Mouse (Mus musculus) kidney, adult 11 months (tissue): ENCODE measurements around the gene Agtpbp1.
"Not testable (repeated sequence)": the region's sequence is repeated elsewhere in the genome, so short reads cannot be mapped to it uniquely, and the experiment has no call there.

ENCODE experiments used
- DNase-seq: peaks from one replicate; pipeline ENCODE4 v3.0.0; 2022

Agtpbp1 gene

GRCm38 (mm10) chr13:59584947-59585647 lies at the start of gene Agtpbp1, which contains the start of gene Naa35:
Agtpbp1 (minus strand) TSS chr13:59585227.
Naa35 (plus strand) TSS chr13:59585259.
- peak; percentile 99 for DNase-seq

- DNase-seq, result no peak
Observed at GRCm38 (mm10) chr13:59634637-59635036, 49.6 kb upstream of the Agtpbp1 start.

GRCm38 (mm10) chr13:59626739-59627138 lies 41.7 kb upstream of the Agtpbp1 start:
- no peak for DNase-seq

GRCm38 (mm10) chr13:59624903-59625302 lies 39.9 kb upstream of the Agtpbp1 start:
- DNase-seq, result peak; percentile 28

- DNase-seq, result no peak
Observed at GRCm38 (mm10) chr13:59624389-59624788, 39.4 kb upstream of the Agtpbp1 start.

GRCm38 (mm10) chr13:59621643-59622489 lies 36.8 kb upstream of the Agtpbp1 start:
- no peak for DNase-seq

- DNase-seq, result no peak
Observed at GRCm38 (mm10) chr13:59618463-59618862, 33.4 kb upstream of the Agtpbp1 start.

GRCm38 (mm10) chr13:59615554-59615953 lies 30.5 kb upstream of the Agtpbp1 start:
- DNase-seq, result no peak

- no peak for DNase-seq
Observed at GRCm38 (mm10) chr13:59615152-59615551, 30.1 kb upstream of the Agtpbp1 start.

GRCm38 (mm10) chr13:59613868-59614267 lies 28.8 kb upstream of the Agtpbp1 start:
- DNase-seq, result no peak

GRCm38 (mm10) chr13:59610437-59610836 lies 25.4 kb upstream of the Agtpbp1 start:
- no peak for DNase-seq

GRCm38 (mm10) chr13:59609885-59610284 lies 24.9 kb upstream of the Agtpbp1 start:
- no peak for DNase-seq

- DNase-seq, result no peak
Observed at GRCm38 (mm10) chr13:59605221-59605922, 20.3 kb upstream of the Agtpbp1 start.

- DNase-seq, result no peak
Observed at GRCm38 (mm10) chr13:59604511-59604910, 19.5 kb upstream of the Agtpbp1 start.

- DNase-seq, result no peak
Observed at GRCm38 (mm10) chr13:59603096-59603495, 18.1 kb upstream of the Agtpbp1 start.

GRCm38 (mm10) chr13:59592630-59593029 lies 7.6 kb upstream of the Agtpbp1 start:
- no peak for DNase-seq

GRCm38 (mm10) chr13:59592058-59592457 lies 7.0 kb upstream of the Agtpbp1 start:
- not testable (repeated sequence) for DNase-seq

- DNase-seq, result no peak
Observed at GRCm38 (mm10) chr13:59590691-59591090, 5.7 kb upstream of the Agtpbp1 start.

GRCm38 (mm10) chr13:59589672-59590071 lies 4.6 kb upstream of the Agtpbp1 start:
- DNase-seq, result no peak

GRCm38 (mm10) chr13:59587201-59587600 lies 2.2 kb upstream of the Agtpbp1 start:
- no peak for DNase-seq

GRCm38 (mm10) chr13:59585648-59586005 lies 600 bp upstream of the Agtpbp1 start:
- DNase-seq, result peak; percentile 32

GRCm38 (mm10) chr13:59584481-59584880 lies 546 bp downstream of the Agtpbp1 start:
- peak; percentile 48 for DNase-seq

GRCm38 (mm10) chr13:59580954-59581353 lies 4.1 kb downstream of the Agtpbp1 start:
- DNase-seq, result no peak
